Mouse (Mus musculus): ENCODE data around the gene Shmt1.

The Shmt1 gene

GRCm38 (mm10) chr11:60796342-60796741, 15.2 kb downstream of the Shmt1 start:
- DNase-seq (ENCODE audit: low read depth, low spot score) = no peak

- no peak for DNase-seq (ENCODE audit: low read depth, low spot score)
Observed at GRCm38 (mm10) chr11:60790472-60790871, 21.0 kb downstream of the Shmt1 start.

GRCm38 (mm10) chr11:60787595-60787994, 23.9 kb downstream of the Shmt1 start:
- no peak for DNase-seq (ENCODE audit: low read depth, low spot score)

- DNase-seq (ENCODE audit: low read depth, low spot score) = no peak
Observed at GRCm38 (mm10) chr11:60784179-60784922, 27.2 kb downstream of the Shmt1 start.

GRCm38 (mm10) chr11:60779673-60780189, 31.8 kb downstream of the Shmt1 start:
- DNase-seq (ENCODE audit: low read depth, low spot score) = no peak

- DNase-seq (ENCODE audit: low read depth, low spot score) = no peak
Observed at GRCm38 (mm10) chr11:60777801-60778370, 33.6 kb downstream of the Shmt1 start.

- DNase-seq (ENCODE audit: low read depth, low spot score) = peak; percentile 95
Observed at GRCm38 (mm10) chr11:60776829-60777740, 34.4 kb downstream of the Shmt1 start, which contains the start of the genes Top3a and Smcr8. Gene Top3a, minus strand, starts transcription at chr11:60777365. Gene Smcr8, plus strand, starts transcription at chr11:60777524.

GRCm38 (mm10) chr11:60776107-60776828, 35.2 kb downstream of the Shmt1 start:
- no peak for DNase-seq (ENCODE audit: low read depth, low spot score)

- DNase-seq (ENCODE audit: low read depth, low spot score) = no peak
Observed at GRCm38 (mm10) chr11:60775578-60775977, 35.9 kb downstream of the Shmt1 start.

- DNase-seq (ENCODE audit: low read depth, low spot score) = no peak
Observed at GRCm38 (mm10) chr11:60774841-60775240, 36.7 kb downstream of the Shmt1 start.

- DNase-seq (ENCODE audit: low read depth, low spot score) = no peak
Observed at GRCm38 (mm10) chr11:60774158-60774689, 37.3 kb downstream of the Shmt1 start.

GRCm38 (mm10) chr11:60772161-60772560, 39.4 kb downstream of the Shmt1 start:
- no peak for DNase-seq (ENCODE audit: low read depth, low spot score)

- DNase-seq (ENCODE audit: low read depth, low spot score) = no peak
Observed at GRCm38 (mm10) chr11:60770776-60771175, 40.7 kb downstream of the Shmt1 start.

- no peak for DNase-seq (ENCODE audit: low read depth, low spot score)
Observed at GRCm38 (mm10) chr11:60769322-60769721, 42.2 kb downstream of the Shmt1 start.

- no peak for DNase-seq (ENCODE audit: low read depth, low spot score)
Observed at GRCm38 (mm10) chr11:60766969-60767368, 44.5 kb downstream of the Shmt1 start.

GRCm38 (mm10) chr11:60761681-60762080, 49.8 kb downstream of the Shmt1 start:
- no peak for DNase-seq (ENCODE audit: low read depth, low spot score)

- DNase-seq (ENCODE audit: low read depth, low spot score) = no peak
Observed at GRCm38 (mm10) chr11:60755570-60755969, 55.9 kb downstream of the Shmt1 start.

- no peak for DNase-seq (ENCODE audit: low read depth, low spot score)
Observed at GRCm38 (mm10) chr11:60740321-60740720, 71.2 kb downstream of the Shmt1 start.

Measured in CD4-positive, CD25-positive, alpha-beta regulatory T cell, adult 2 months (primary cell).